Mouse (Mus musculus): ENCODE results near the gene P2ry6.

DNA sequence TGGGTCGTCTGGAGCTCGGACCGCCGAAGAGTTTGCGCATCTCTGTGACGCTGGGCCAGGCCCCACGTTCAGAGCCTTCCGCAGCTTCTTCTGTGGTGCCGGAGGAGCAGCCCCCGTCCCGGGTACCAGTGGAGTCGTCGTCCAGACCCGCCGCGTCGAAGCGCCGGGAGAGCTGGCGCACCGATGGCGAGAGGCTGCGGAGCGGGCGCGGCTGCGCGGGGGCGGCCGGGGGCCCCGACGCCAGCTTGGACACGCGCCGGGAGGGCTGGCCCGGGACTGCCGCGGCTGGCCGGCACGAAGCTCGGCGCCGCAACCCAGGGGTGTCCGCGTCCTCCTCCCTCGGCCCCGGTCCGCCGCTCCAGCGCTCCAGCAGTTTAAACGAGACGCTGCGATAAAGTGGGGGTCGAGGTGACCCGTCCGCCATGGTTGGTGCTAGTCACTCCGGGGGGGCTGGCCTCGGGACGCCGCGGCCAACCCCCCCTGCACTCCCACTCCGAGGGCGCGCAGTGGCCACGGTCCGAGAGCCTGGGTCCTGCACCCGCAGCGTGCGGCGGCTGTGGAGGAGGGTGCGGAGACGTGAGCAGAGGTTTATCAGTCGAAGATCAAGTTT is 43.0 kb downstream of the P2ry6 start:
- TF ChIP-seq CTCF (IDR thresholded peaks at IDR 0.05; ENCODE audit: low read depth, low read length) = no peak
- no peak for TF ChIP-seq POLR2A (IDR thresholded peaks at IDR 0.05; ENCODE audit: insufficient read depth, low read length)
